Mouse (Mus musculus): Measurements from ENCODE around the gene Kif5a.

- no peak for TF ChIP-seq CTCF (IDR thresholded peaks at IDR 0.05; ENCODE audit: low read depth, low read length)
- no peak for TF ChIP-seq GATA1 (IDR thresholded peaks at IDR 0.05; ENCODE audit: borderline replicate concordance, low read length)
- no peak for TF ChIP-seq POLR2AphosphoS5 (IDR thresholded peaks at IDR 0.05; ENCODE audit: insufficient replicate concordance, low read depth, low read length)
- TF ChIP-seq GATA2 (IDR thresholded peaks at IDR 0.05; ENCODE audit: borderline replicate concordance, low read depth, low read length) = no peak
- TF ChIP-seq TAL1 (conservative IDR thresholded peaks at IDR 0.05; ENCODE audit: low read depth, low read length) = no peak
Measured at GRCm38 (mm10) chr10:127264336-127264735, 1.2 kb upstream of the Kif5a start.
